Mouse (Mus musculus) kidney, postnatal 10 days (tissue): ENCODE measurements at regions not wholly inside any gene's neighbourhood (a gene's known extent, or its start where the extent isn't known, plus 50 kb on each side); places are given as distances from the start of the nearest gene placed in this dataset.

Source experiments
- DNase-seq: peaks from one replicate; pipeline ENCODE4 v3.0.0; 2021; ENCODE audit warnings: mixed read lengths

DNA sequence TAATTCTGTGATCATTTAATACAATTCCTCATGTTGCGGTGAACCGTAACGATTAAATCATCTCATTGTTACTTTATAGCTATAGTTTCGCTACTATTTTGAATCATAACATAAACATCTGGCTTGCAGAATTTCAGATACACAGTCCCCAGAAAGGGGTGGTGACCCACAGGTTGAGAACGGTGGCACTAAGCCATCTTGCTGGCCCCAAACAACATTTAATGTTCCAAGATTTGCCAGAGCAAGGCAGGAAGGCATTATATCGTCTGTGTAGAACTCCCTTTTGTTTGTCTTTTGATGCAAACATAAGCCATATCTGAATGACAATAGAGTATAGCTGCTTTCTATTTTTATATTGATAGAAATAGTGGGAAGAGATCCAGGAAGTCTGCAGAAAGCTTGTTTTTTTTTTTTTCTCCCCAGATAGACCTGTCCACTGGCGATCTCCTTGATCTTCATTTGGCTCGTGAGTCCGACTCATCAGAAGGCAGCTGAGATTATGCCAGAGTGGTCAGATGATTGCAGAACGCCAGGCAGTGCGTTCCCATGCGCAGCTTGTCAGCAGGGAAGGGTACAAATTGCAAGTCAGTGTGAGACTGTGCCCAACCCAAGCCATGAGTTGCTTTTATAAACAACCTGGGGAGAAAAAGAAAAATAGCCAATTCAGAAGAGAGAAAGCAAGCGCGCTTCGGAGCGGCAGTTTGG, 213.9 kb downstream of the Dok5 start:
- no peak for DNase-seq

DNA sequence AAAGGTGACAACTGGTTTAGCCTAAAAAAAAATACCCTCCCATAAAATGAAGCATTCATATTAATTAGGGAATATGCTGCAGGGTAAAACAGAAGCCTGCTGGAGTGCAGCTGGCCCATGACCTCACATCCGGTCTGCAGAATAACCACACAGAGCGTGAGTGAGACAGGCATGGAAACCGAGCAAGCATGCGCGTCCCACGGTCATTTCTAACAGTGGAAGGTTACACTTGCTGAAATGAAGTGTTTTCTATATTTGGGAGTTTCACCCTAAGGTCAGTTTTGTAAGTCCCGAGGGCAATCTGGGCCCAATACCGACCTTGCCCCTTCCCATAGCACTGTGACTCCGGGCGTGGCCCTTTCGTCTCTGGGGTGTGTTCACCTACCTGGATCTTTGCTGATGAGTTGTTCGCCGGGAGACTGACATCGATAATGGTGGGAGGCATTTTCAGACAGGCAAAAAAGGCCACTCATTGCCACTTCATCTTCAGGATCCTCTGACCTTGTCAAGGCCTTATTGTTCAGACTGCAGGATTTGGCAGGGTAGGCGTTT, 214.6 kb downstream of the Dok5 start:
- peak; percentile 52 for DNase-seq

DNA sequence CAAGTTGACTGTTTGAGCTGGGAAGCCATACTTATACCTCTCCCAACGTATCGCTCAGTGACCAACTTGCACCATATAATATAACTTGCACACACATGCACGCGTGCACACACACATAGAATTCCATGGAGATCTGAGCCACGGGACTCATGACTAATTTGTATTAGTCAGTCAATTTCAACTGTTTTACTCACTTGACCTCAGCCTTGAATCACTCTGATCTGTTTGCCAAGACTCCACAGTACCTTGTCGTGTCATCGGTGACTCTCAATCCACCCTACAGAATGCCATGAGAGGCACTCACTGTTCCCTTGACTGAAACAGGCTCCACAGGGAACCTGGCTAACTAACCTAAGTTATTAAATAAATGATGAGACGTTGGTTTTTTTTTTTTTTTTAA, 215.6 kb downstream of the Dok5 start:
- no peak for DNase-seq

DNA sequence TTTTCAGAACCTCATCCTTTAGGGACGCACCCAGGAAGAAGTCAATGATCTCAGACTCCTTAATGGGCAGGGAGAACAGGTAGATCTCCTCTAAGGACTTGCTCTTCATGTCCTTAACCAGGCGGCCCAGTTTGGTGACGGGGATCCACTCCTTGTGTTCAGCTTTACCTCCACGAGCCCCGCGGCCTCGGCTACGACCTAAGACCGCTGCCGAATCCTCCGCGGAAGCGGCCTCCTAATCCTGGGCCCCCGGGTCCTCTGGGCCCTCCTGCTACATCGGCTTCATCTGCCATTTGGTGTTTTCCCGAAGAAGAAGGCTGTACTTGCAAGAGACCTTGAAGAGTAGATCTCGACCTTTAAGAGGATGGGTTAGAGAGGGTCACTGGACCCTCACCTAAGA, 223.0 kb downstream of the Dok5 start:
- no peak for DNase-seq

DNA sequence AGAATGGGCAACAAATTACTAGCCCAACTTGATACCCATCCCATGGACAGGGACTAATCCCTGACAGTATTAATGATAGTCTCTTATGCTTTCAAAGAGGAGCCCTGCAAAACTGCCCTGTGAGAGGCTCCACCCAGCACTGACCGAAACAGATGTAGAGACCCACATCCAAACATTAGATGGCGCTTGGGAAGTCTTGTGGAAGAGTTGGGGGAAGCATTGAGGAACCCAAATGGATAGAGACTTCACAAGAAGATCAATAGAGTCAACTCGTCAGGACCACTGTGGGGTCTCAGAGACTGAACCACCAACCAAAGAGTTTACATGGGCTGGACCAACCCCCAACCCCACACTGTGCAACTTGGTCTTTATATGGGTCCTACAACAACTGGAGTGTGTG, 225.2 kb downstream of the Dok5 start:
- no peak for DNase-seq

DNA sequence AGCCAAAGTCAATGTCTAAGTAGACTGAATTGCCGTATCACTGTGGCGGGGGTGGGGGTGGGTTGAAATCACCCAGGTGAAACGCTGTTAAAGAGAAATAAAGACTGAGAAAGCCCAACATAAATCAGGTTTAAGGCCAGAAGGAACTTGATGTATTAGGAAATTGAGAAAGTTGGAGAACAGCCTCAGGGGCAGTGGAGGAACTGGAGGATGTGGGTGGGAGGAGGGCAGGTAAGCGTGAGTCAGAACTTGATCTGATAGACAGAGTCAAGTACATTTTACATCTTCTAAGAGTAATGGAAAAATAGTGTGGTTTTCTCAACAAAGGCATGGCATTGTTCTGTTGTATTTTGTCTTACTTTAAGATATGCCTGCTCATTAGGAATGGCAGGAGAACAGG, 228.8 kb downstream of the Dok5 start:
- DNase-seq = no peak

DNA sequence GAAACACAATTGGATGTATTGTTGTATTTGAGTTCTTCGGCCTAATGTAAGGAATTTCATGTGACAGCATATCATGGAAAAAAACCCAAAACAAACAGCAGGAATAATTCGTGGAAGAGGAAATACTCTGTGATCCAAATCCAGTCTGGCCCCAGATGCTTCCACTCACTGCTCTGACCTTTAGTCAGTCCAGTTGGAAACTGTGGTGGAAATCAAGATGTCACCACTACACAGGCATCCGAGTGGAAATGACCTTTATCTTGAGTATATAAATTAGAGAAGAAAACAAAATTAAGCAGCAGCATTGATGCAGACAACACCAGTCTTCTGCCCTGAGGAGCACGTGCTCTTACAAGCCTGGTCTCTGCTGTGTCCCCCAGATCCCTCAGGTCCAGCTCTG, 230.9 kb downstream of the Dok5 start:
- DNase-seq = peak; percentile 80

DNA sequence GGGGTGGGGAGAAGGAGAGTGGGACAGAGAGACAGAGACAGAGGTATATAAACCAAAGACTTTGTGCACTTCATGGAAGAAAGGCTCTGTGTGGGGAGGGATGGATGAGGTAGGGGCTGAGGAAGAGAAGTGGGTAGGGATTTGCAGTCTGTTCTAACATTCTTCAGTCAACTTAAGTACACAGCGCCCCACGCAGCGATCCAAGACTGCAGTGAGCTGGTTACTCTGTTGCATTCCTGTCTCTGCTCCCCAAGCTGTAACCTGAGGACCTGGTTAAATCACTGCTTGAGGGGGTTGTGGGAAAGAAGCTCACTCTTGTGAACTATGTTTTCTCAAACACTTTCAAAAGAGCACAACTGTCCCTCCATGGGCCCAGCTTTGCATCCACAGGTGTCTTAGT, 237.8 kb downstream of the Dok5 start:
- DNase-seq = no peak

DNA sequence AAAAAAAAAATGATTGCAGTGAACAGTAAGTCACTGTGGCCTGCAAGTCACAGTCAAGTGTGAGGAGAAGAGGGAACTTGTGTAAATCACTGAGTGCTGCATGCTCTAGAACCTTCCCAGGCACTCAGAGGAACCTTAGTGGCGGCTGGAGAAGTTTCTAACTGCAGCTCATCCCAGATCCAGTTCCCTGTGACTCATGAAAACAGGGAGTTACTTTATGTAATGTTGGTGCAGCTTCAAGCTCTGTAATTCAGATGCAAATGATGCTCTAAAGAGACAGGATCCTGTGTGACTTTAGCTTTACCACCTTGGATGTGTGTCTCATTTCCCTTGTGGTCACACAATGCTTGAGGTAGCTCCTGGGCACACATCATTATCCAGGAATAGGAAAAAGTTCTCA, 253.8 kb downstream of the Dok5 start:
- DNase-seq = no peak

DNA sequence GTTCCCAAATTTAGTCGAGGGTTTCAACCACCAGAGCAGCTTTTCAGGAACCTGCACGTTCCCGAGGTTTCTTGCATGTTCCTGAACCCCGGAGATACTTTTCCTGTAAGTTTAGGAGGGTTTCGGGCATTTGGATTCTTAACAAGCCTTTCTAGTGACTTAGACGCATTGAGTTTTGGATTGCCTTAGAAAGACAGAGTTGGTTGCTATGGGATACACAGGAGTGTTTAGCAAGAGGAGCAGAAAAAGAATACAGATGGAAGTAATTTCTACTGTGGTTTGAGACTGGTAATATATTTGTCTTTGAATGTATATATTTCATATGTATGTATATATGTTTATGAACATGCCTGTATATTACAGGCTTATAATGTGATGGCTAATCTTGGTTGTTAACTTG, 266.8 kb downstream of the Dok5 start:
- DNase-seq = no peak

DNA sequence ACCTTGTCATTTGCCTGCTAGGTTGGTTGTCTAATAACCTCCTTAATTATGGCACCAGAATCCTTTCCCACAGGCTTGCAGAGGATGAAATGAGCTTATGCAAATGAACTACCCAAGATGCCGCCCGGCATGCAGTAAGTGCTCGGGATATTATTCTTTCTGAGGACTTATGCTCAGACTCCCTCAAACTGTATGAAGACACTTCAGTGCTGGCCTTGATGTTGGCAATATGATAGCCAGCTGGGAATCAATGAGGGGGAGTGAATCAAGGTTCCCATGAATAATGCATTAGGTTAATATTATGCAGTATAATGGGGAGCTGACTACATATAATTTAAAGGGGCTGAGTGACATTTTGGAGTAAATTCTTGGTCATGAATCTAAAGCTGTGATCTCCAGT, 268.6 kb downstream of the Dok5 start:
- no peak for DNase-seq

DNA sequence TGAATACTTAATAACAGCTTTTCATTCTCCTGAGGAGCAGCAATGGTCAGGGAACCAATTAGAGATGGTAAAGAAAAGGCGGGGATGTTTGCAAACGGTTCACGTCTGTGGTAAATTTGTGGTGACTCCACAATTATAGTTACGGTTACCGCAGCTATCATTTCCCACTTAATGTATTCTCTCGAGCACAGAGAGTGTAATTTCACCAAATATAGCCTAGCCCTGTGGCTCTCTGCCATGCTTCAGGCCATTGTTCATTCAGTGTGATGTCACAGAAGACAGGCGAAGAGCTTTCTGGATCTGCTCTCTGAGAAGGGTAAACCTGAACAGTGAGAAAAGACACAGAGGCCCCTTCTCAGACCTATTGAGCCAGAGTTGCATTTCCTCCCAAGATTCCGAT, 296.9 kb downstream of the Dok5 start:
- DNase-seq = no peak
